Mouse (Mus musculus) MN1 (cell line): Measurements from ENCODE around the gene Elob.
A peak's percentile ranks its signal among the peaks of the same experiment; 100 is the strongest.

Experiments
- DNase-seq: peaks from one replicate; pipeline ENCODE4 v3.0.0-alpha.2; 2016; ENCODE audit warnings: low spot score

Elob gene

GRCm38 (mm10) chr17:23829064-23829619, at the start of gene Elob:
TSS of gene Elob (minus strand) at chr17:23829136.
- peak; percentile 92 for DNase-seq

GRCm38 (mm10) chr17:23877166-23877565, 48.2 kb upstream of the Elob start:
- no peak for DNase-seq

GRCm38 (mm10) chr17:23876741-23877140, 47.8 kb upstream of the Elob start:
- no peak for DNase-seq

GRCm38 (mm10) chr17:23873884-23874856, 45.2 kb upstream of the Elob start:
- DNase-seq: peak; percentile 75

- no peak for DNase-seq
These were observed 39.6 kb upstream of the Elob start for GRCm38 (mm10) chr17:23868513-23868912.

- no peak for DNase-seq
These were observed 38.8 kb upstream of the Elob start, which contains the start of gene Prss21 for GRCm38 (mm10) chr17:23867756-23868155. TSS of gene Prss21 (plus strand) at chr17:23868056.

- no peak for DNase-seq
These were observed 34.0 kb upstream of the Elob start for GRCm38 (mm10) chr17:23862926-23863325.

GRCm38 (mm10) chr17:23857913-23858312, 29.0 kb upstream of the Elob start:
- no peak for DNase-seq

- DNase-seq: no peak
These were observed 28.3 kb upstream of the Elob start for GRCm38 (mm10) chr17:23857193-23857592.

GRCm38 (mm10) chr17:23854229-23854765, 25.4 kb upstream of the Elob start:
- no peak for DNase-seq

- peak; percentile 66 for DNase-seq
These were observed 24.4 kb upstream of the Elob start for GRCm38 (mm10) chr17:23853292-23853691.

- peak; percentile 43 for DNase-seq
These were observed 22.2 kb upstream of the Elob start for GRCm38 (mm10) chr17:23850853-23851749.

- DNase-seq: no peak
These were observed 21.1 kb upstream of the Elob start for GRCm38 (mm10) chr17:23850028-23850427.

- no peak for DNase-seq
These were observed 14.9 kb upstream of the Elob start, which contains the start of the genes Prss32 and Prss41 for GRCm38 (mm10) chr17:23843812-23844273. TSS of gene Prss32 (plus strand) at chr17:23843855. TSS of gene Prss41 (minus strand) at chr17:23844172.

- DNase-seq: no peak
These were observed 14.3 kb upstream of the Elob start for GRCm38 (mm10) chr17:23843141-23843811.

- peak; percentile 69 for DNase-seq
These were observed 12.2 kb upstream of the Elob start for GRCm38 (mm10) chr17:23841145-23841544.

GRCm38 (mm10) chr17:23836006-23836575, 7.2 kb upstream of the Elob start, which contains the start of gene Prss33:
TSS of gene Prss33 (minus strand) at chr17:23836056.
- DNase-seq: no peak

- DNase-seq: no peak
These were observed 2.3 kb upstream of the Elob start for GRCm38 (mm10) chr17:23831201-23831600.

GRCm38 (mm10) chr17:23828271-23829001, 500 bp downstream of the Elob start:
- DNase-seq: peak; percentile 75

GRCm38 (mm10) chr17:23825591-23825990, 3.3 kb downstream of the Elob start:
- DNase-seq: peak; percentile 27
